Mouse (Mus musculus): ENCODE data around the gene Olfr362. TPM values are rescaled to one million over a fixed set of nuclear protein-coding genes. Genes with fewer than 3 reads are reported as not detected.

Olfr362 gene
- not detected for polyA plus RNA-seq (2017; shearing (Covaris generic))

GRCm38 (mm10) chr2:37117810-37118209 is at the start of gene Olfr362:
Gene Olfr362, minus strand, starts transcription at chr2:37117910.

GRCm38 (mm10) chr2:37139022-37139421 is 21.3 kb upstream of the Olfr362 start, which contains the start of gene Olfr364-ps1:
Gene Olfr364-ps1, plus strand, starts transcription at chr2:37139322.

GRCm38 (mm10) chr2:37089190-37089589 is 28.5 kb downstream of the Olfr362 start, which contains the start of gene Olfr361:
Gene Olfr361, minus strand, starts transcription at chr2:37089290.

GRCm38 (mm10) chr2:37065446-37065845 is 52.3 kb downstream of the Olfr362 start, which contains the start of gene Olfr360:
Gene Olfr360, plus strand, starts transcription at chr2:37065746.

Other genes starting within 250 kb of the Olfr362 start
- gene Olfr352, start 249.4 kb downstream of the Olfr362 start, polyA plus RNA-seq (2017; shearing (Covaris generic)), result not detected
- gene Olfr353, start 225.0 kb downstream of the Olfr362 start, polyA plus RNA-seq (2017; shearing (Covaris generic)), result not detected
- gene Olfr354, start 212.2 kb downstream of the Olfr362 start, polyA plus RNA-seq (2017; shearing (Covaris generic)), result not detected
- not detected for gene Olfr355, start 189.0 kb downstream of the Olfr362 start, polyA plus RNA-seq (2017; shearing (Covaris generic))
- not detected for gene Olfr356, start 180.8 kb downstream of the Olfr362 start, polyA plus RNA-seq (2017; shearing (Covaris generic))
- not detected for gene Olfr357, start 124.1 kb downstream of the Olfr362 start, polyA plus RNA-seq (2017; shearing (Covaris generic))
- gene Olfr358, start 108.6 kb downstream of the Olfr362 start, polyA plus RNA-seq (2017; shearing (Covaris generic)), result not detected
- not detected for gene Olfr360, start 52.2 kb downstream of the Olfr362 start, polyA plus RNA-seq (2017; shearing (Covaris generic))
- gene Olfr361, start 28.6 kb downstream of the Olfr362 start, polyA plus RNA-seq (2017; shearing (Covaris generic)), result not detected
- gene Olfr364-ps1, start 21.4 kb upstream of the Olfr362 start, polyA plus RNA-seq (2017; shearing (Covaris generic)), result not detected
- not detected for gene Olfr365, start 70.3 kb upstream of the Olfr362 start, polyA plus RNA-seq (2017; shearing (Covaris generic))
- not detected for gene Olfr366, start 93.7 kb upstream of the Olfr362 start, polyA plus RNA-seq (2017; shearing (Covaris generic))
- gene Olfr368, start 208.6 kb upstream of the Olfr362 start, polyA plus RNA-seq (2017; shearing (Covaris generic)), result not detected
- gene Pdcl, start 241.4 kb upstream of the Olfr362 start, polyA plus RNA-seq (2017; shearing (Covaris generic)), result 33.7 TPM